Mouse (Mus musculus): ENCODE measurements at regions not wholly inside any gene's neighbourhood (a gene's known extent, or its start where the extent isn't known, plus 50 kb on each side); places are given as distances from the start of the nearest gene placed in this dataset.

DNA sequence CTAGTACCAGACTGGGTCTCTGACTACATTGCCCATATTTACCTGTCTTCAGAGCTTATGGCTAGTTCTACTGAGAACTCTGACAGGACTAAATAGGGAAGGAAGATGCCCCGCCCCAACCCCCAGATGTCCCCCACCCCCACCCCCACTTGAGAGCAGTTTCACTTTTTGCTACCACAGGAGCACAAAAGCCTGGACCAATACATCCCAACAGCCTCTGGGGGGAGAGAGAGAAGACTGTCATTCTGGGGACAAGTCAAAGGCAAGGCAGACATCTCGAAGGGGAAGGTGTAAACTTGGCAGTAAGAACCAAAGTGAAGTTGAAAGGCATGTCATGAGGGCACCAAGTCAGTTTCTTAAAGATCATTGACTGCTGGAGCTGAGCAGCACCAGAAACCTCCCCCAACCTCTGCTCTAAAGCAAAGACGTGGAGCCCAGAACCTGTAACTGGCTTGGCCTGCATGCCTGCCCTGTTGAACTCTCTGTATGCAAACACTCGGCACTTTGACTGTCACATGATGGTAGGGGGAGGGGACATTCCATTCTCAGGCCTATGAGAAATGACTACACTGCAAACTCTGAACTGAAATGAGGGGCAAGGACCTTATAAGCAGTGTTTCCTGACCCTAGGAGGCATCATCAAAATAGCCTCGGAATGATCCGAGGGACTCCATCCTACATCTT lies 123.3 kb downstream of the Psat1 start:
- Histone ChIP-seq H3K4me1 (peaks cover 6% of the 10 kb centered on the region), H3K36me3 (no peaks in the 10 kb centered on the region), H3K4me3 (replicated peaks) (no peak overlapping the region), H3K9ac (replicated peaks) (no peak overlapping the region), H3K9me3 (replicated peaks) (no peaks in the 10 kb centered on the region), H3K27me3 (replicated peaks) (no peaks in the 10 kb centered on the region), H3K27ac (replicated peaks) (no peak overlapping the region), H3K4me2 (no peak overlapping the region)
- 86% methylated on average over 6 of the region's 6 CpGs for WGBS
- ATAC-seq (ENCODE audit: low FRiP score) = no peak

DNA sequence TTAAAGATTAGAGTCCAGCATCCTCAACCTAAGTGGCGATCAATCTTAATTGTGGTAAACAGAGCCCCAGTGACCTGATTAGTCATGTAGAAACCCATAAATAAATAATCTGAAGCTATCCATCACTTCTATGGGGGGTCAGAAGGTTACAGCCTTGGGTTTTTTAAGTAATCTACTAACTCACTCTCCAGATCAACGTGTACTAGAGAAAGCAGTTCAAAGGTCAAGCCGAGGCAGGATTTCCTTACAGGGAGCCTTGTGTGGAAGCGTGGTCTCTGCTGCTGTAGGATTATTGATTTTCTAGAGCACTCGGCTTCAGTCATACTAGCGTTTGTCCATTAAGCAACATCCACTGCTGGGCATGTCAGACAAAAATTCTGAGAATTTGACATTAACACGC lies 127.1 kb downstream of the Psat1 start:
- Histone ChIP-seq H3K4me3 (replicated peaks) (no peak overlapping the region), H3K27me3 (replicated peaks) (no peaks in the 10 kb centered on the region), H3K27ac (replicated peaks) (no peak overlapping the region), H3K9me3 (replicated peaks) (no peaks in the 10 kb centered on the region), H3K4me1 (no peaks in the 10 kb centered on the region), H3K36me3 (no peaks in the 10 kb centered on the region), H3K4me2 (no peak overlapping the region), H3K9ac (replicated peaks) (no peak overlapping the region)
- 54% methylated on average over 7 of the region's 7 CpGs for WGBS
- no peak for ATAC-seq (ENCODE audit: low FRiP score)

DNA sequence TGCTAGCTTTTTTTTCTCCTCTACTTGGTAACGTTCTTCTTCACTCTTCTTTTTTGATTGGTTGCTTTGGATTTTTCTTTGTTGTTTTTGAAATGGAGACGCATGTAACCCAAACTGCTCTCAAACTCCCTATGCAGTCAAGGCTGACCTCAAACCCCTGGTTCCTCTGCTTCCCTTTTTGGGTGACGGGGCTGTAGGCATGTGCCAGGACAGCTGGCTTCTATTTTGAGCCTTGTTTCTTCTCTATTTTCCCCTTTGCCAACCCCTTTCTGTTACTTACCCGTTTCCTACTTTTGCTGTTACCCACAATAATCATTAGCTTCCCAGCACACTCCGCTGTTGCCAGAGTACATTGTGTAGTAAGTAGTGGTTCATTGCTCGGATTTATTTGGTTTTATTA lies 132.0 kb downstream of the Psat1 start:
- Histone ChIP-seq H3K27me3 (replicated peaks) (no peaks in the 10 kb centered on the region), H3K27ac (replicated peaks) (no peak overlapping the region), H3K9me3 (replicated peaks) (no peaks in the 10 kb centered on the region), H3K4me3 (replicated peaks) (no peak overlapping the region), H3K4me1 (no peaks in the 10 kb centered on the region), H3K4me2 (no peak overlapping the region), H3K9ac (replicated peaks) (no peak overlapping the region), H3K36me3 (no peaks in the 10 kb centered on the region)
- no peak for ATAC-seq (ENCODE audit: low FRiP score)
- WGBS = 74% methylated on average over 6 of the region's 6 CpGs

DNA sequence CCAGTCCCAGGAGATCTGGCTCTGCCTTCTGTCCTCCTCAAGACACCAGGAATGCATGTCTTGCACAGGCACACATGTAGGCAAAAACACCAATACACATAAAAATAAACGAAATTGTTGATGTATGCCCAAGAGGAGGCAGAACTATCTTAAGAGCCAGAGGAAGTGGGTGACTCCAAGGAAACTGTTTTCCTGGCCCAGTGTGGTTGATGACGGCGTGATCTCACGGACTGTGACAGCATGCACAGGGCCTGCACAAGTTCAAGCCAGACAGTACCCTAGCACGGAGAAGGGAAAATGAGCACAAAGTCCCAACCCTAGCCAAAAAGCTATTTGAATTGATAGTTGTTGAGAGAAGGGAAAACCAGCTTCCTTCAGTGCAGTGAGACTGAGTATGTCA lies 138.1 kb downstream of the Psat1 start:
- no peak overlapping the region for H3K27ac ChIP-seq (replicated peaks)
- no peak overlapping the region for H3K9ac ChIP-seq (replicated peaks)
- 0 out of 2 replicates have a peak, but pooled peaks cover 6% of the 10 kb centered on the region for H3K27me3 ChIP-seq (replicated peaks)
- no peak overlapping the region for H3K4me2 ChIP-seq
- no peak overlapping the region for H3K4me3 ChIP-seq (replicated peaks)
- 91% methylated on average over 5 of the region's 5 CpGs for WGBS
- ATAC-seq (ENCODE audit: low FRiP score) = no peak
- peaks cover 4% of the 10 kb centered on the region for H3K4me1 ChIP-seq
- H3K36me3 ChIP-seq = no peaks in the 10 kb centered on the region
- no peaks in the 10 kb centered on the region for H3K9me3 ChIP-seq (replicated peaks)

DNA sequence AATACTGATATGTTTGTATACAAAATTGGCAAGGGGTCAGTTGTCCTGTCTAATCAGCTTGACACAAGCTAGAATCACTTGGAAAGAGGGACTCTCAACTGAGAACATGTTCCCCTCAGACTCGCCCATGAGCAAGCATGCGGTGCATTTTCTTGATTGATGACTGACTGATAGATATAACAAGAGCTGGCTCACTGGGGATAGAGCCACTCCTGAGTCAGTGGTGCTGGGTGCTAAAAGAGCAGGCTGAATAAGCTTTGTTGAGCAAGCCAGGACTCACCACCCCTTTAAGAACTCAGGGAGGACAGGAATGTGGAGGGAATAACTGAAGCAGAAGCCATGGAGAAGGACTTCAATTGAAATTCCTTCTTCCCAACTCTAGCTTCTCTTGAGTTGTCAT lies 139.5 kb downstream of the Psat1 start:
- H3K4me1 ChIP-seq = peaks cover 12% of the 10 kb centered on the region
- H3K27me3 ChIP-seq (replicated peaks) = 0 out of 2 replicates have a peak, but pooled peaks cover 6% of the 10 kb centered on the region
- no peaks in the 10 kb centered on the region for H3K9me3 ChIP-seq (replicated peaks)
- no peak for ATAC-seq (ENCODE audit: low FRiP score)
- H3K4me2 ChIP-seq = no peak overlapping the region
- H3K36me3 ChIP-seq = no peaks in the 10 kb centered on the region
- 88% methylated on average over 2 of the region's 2 CpGs for WGBS
- no peak overlapping the region for H3K4me3 ChIP-seq (replicated peaks)
- H3K9ac ChIP-seq (replicated peaks) = no peak overlapping the region
- no peak overlapping the region for H3K27ac ChIP-seq (replicated peaks)

DNA sequence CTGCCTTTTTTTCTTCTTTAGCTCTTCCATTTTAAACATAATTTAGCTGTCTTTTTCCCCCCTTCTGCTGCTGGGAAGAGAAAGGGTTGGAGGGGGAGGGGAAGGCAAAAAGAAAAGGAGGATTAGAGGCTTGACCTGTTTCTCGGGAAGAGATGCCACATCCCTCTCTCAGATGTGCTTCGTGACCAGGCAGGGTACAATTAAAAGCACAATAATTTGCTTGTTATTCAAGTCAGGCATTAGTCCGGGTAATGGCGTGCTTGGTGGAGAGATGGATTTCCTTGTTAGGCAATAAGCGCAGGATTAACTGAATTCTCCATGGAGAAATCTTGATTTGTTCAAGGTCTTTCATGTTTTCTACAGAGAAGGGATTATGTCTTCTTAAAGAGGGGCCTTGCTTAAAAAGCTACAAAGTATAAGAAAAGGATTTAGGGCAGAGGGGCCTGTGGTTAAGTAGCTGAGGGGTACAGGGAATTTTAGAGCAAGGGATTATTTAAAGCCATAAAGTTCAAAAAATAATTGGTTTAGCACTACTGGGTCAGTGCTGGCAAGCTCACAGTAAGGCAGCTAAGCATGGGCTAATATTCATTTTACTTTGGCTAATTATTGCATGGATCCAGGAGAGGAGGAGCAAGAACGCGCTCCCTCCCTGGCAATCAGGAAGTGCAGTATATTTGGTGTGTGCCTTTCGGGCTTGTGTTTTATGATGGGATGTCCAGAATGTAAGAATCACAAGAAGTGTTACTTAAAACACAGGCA lies 143.8 kb downstream of the Psat1 start:
- no peak for ATAC-seq (ENCODE audit: low FRiP score)
- H3K36me3 ChIP-seq = no peaks in the 10 kb centered on the region
- H3K4me2 ChIP-seq = no peak overlapping the region
- no peaks in the 10 kb centered on the region for H3K9me3 ChIP-seq (replicated peaks)
- H3K27ac ChIP-seq (replicated peaks) = no peak overlapping the region
- H3K4me3 ChIP-seq (replicated peaks) = no peak overlapping the region
- H3K27me3 ChIP-seq (replicated peaks) = 0 out of 2 replicates have a peak, but pooled peaks cover 6% of the 10 kb centered on the region
- H3K9ac ChIP-seq (replicated peaks) = no peak overlapping the region
- WGBS = 22% methylated on average over 8 of the region's 8 CpGs
- H3K4me1 ChIP-seq = peaks cover 29% of the 10 kb centered on the region

DNA sequence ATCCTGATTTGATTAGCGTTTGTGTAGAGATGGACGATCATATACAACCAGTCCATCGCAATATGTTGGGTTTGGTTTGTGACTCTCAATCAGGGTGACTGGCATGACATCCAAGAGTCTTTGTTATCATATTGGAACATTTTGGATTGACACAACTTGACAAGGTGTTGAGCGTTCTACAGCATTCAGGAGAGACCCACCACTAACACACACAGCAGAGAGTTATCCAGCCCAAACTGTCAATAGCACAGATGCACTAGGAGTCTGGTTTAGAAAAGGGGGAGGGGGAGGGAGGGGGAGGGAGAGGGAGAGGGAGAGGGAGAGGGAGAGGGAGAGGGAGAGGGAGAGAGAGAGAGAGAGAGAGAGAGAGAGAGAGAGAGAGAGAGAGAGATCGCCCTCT lies 144.5 kb downstream of the Psat1 start:
- Histone ChIP-seq H3K4me2 (no peak overlapping the region), H3K9ac (replicated peaks) (no peak overlapping the region), H3K4me1 (peaks cover 29% of the 10 kb centered on the region), H3K9me3 (replicated peaks) (no peaks in the 10 kb centered on the region), H3K36me3 (no peaks in the 10 kb centered on the region), H3K27ac (replicated peaks) (no peak overlapping the region), H3K4me3 (replicated peaks) (no peak overlapping the region), H3K27me3 (replicated peaks) (0 out of 2 replicates have a peak, but pooled peaks cover 6% of the 10 kb centered on the region)
- WGBS = 67% methylated on average over 5 of the region's 5 CpGs
- ATAC-seq (ENCODE audit: low FRiP score) = no peak

DNA sequence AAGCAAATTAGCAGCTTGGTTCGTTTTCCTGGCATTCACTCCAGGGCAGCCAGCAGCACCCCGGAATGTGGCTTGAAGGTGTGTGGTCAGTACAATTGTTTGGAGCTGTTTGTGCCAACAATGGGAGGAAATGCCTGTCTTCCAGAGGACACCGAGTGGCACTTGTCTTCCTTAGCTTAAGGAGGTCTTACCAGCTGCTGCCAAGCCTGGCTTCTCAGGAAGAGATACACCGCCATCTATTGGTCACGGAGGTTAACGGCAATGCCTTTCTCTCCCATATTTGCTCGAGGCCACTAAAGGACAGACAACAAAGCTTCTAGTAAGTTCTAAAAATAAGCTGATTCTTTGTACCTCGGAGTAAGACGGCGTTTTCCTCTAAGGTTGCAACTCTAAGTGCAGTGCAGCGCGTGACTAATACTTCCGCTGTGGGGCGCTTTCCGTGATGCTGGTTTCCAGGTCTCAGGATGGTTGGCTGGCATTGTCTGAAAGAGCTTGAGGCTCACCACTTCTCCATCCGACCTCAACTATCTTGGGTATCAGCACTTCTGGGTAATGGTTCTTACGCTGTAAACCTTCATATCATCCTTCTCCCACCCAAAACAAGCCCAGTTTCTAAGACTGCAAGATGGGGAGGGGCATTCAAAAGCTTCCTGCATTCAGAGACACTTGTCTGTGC lies 145.2 kb downstream of the Psat1 start:
- Histone ChIP-seq H3K36me3 (no peaks in the 10 kb centered on the region), H3K27ac (replicated peaks) (peak overlapping the region; percentile 71), H3K27me3 (replicated peaks) (0 out of 2 replicates have a peak, but pooled peaks cover 6% of the 10 kb centered on the region), H3K9ac (replicated peaks) (no peak overlapping the region), H3K9me3 (replicated peaks) (no peaks in the 10 kb centered on the region), H3K4me2 (peak overlapping the region; percentile 57), H3K4me3 (replicated peaks) (peak overlapping the region; percentile 32), H3K4me1 (peaks cover 29% of the 10 kb centered on the region)
- 8% methylated on average over 17 of the region's 17 CpGs for WGBS
- peak; percentile 91 for ATAC-seq (ENCODE audit: low FRiP score)

DNA sequence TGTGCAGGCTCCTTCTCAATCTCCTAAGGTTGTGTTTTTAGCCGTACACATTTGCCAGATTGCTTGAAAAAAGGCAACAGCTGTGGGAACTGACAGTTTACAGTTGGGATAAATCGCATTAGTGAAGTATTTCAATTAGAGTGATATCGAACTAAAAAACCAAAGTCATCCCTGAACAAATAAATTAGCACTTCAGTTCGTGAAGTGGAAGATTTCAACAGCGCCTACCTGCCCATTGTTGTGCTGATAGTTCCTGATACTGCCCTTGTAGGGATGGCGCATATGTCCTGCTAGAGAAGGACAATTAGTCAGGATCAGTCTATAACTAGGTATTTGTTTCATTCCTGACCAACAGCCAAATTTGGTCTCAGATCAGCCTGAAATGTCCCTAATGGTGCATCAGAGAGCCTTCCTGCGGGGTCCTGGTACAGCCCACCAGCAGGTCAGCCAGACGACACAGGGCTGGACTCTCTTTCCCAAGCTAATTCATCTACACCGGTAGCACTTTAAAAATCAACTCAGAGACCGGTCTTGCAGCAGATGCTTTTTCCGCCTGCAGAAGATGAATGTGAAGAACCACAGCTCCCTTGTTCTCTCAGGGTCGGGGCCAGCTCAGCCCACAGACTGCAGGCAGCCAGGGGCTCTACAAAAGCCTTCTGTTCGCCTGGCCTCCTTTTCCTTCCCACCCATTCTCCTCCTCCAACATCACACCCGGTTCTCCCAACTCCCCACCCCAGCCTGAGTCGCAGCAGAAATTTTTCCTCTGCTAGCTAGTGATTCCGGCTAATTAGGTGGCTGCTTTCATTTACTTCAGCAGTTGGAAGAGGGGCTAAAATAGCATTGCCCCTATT lies 146.1 kb downstream of the Psat1 start:
- Histone ChIP-seq H3K27ac (replicated peaks) (peak overlapping the region; percentile 71), H3K4me2 (peak overlapping the region; percentile 57), H3K9me3 (replicated peaks) (no peaks in the 10 kb centered on the region), H3K36me3 (no peaks in the 10 kb centered on the region), H3K9ac (replicated peaks) (peak overlapping the region; percentile 36), H3K4me1 (peaks cover 29% of the 10 kb centered on the region), H3K4me3 (replicated peaks) (peak overlapping the region; percentile 32), H3K27me3 (replicated peaks) (0 out of 2 replicates have a peak, but pooled peaks cover 6% of the 10 kb centered on the region)
- 17% methylated on average over 16 of the region's 16 CpGs for WGBS
- peak; percentile 91 for ATAC-seq (ENCODE audit: low FRiP score)

DNA sequence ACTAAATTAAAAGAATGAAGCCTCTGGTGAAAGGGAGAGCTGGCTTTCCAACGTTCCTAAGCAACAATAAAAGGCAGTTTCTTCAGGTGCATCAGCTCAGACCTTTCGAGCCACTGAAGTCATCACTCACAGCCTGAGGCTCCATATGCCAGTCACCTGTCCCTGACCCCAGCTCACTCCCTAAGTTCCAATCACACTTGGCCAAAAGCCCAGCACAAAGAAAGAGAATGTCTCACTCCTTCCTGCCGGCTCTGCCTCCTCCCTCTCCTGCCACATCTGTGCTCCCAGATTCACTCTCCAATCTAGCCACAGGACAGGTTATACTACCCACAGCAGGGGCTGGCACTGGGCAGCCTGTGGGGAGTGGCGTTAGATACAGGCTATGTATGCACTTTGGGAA lies 150.7 kb downstream of the Psat1 start:
- H3K36me3 ChIP-seq = no peaks in the 10 kb centered on the region

DNA sequence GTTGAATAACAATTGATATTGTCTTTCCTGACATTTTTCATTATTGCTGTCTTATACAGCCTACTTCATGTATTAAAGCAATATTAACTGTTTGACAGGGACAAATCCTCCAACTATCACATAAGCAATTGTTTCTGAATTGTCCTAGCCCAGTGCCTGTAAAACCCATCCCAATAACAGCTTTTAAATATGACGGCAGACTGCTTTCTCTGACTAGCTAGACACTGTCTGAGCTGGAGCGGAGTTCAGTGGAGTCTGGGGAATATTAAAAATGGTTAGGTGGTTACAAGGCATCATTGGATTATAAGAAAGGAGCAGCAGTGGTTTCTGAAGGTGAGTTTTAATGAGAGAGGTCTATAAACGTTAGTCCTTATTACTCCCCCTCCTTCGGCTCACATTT lies 155.2 kb downstream of the Psat1 start:
- H3K4me3 ChIP-seq (replicated peaks) = no peak overlapping the region
- no peaks in the 10 kb centered on the region; the same call in 1 of the 2 replicates for H3K27me3 ChIP-seq (replicated peaks)
- peaks cover 21% of the 10 kb centered on the region for H3K4me1 ChIP-seq
- ATAC-seq (ENCODE audit: low FRiP score) = peak; percentile 51; the same call in 1 of the 2 replicates
- H3K36me3 ChIP-seq = no peaks in the 10 kb centered on the region
- H3K9ac ChIP-seq (replicated peaks) = no peak overlapping the region
- no peak overlapping the region for H3K4me2 ChIP-seq
- no peak overlapping the region for H3K27ac ChIP-seq (replicated peaks)
- whole genome bisulfite sequencing = 37% methylated on average over 4 of the region's 4 CpGs
- no peaks in the 10 kb centered on the region for H3K9me3 ChIP-seq (replicated peaks)

More for the DNA sequence above, 150.7 kb downstream of the Psat1 start:
- no peak for ATAC-seq (ENCODE audit: low FRiP score)
- Histone ChIP-seq H3K4me1 (peaks cover 20% of the 10 kb centered on the region), H3K4me3 (replicated peaks) (no peak overlapping the region), H3K9ac (replicated peaks) (no peak overlapping the region), H3K9me3 (replicated peaks) (no peaks in the 10 kb centered on the region), H3K4me2 (no peak overlapping the region), H3K27ac (replicated peaks) (no peak overlapping the region), H3K27me3 (replicated peaks) (no peaks in the 10 kb centered on the region; the same call in 1 of the 2 replicates)
- WGBS = 40% methylated on average over 4 of the region's 4 CpGs

Data from neural tube, embryonic 15.5 days (tissue).